7 mouse cellular contexts compared by ENCODE assay signal in genomic region chr8:80493523-80494345, GRCm38 (mm10). TPM values are rescaled to one million over a fixed set of nuclear protein-coding genes. Genes with fewer than 3 reads are reported as not detected.
DNase-seq lines count a peak whose midpoint lies in the region; ATAC-seq and TF ChIP-seq lines count a peak whose summit lies in the region.

TSS of gene Gypa (plus strand) at chr8:80493781.

- H3K4me1 ChIP-seq in thymus, adult 2 months (replicated peaks; ENCODE audit: control insufficient read depth, insufficient read depth, low read length), result peaks cover 4% of the 10 kb centered on the region
- peaks cover 48% of the 10 kb centered on the region for H3K4me1 ChIP-seq in erythroblast, embryonic 14.5 days (ENCODE audit: control insufficient read depth)
- H3K4me1 ChIP-seq in limb, embryonic 12.5 days (replicated peaks), result peaks cover 4% of the 10 kb centered on the region; the same call in 1 of the 2 replicates
- H3K4me1 ChIP-seq in neural tube, embryonic 15.5 days, result peaks cover 7% of the 10 kb centered on the region

- peak within 1 kb of the TSS; percentile 57 for H3K4me3 ChIP-seq in thymus, adult 2 months (ENCODE audit: control insufficient read depth, insufficient read depth, low read length)
- H3K4me3 ChIP-seq in erythroblast, embryonic 14.5 days (replicated peaks), result peak within 1 kb of the TSS; percentile 83
- peak within 1 kb of the TSS; percentile 53 for H3K4me3 ChIP-seq in limb, embryonic 12.5 days (replicated peaks)
- H3K4me3 ChIP-seq in neural tube, embryonic 15.5 days (replicated peaks), result peak within 1 kb of the TSS; percentile 47

- TF ChIP-seq POLR2A in thymus, adult 2 months (IDR thresholded peaks at IDR 0.05; ENCODE audit: control insufficient read depth, extremely low read depth, insufficient read depth, low read length, poor library complexity), result no peak

- no peak within 1 kb of the TSS for H3K27ac ChIP-seq in thymus, adult 2 months (ENCODE audit: control insufficient read depth, insufficient read depth, low read length)
- H3K27ac ChIP-seq in limb, embryonic 12.5 days, result 0 out of 2 replicates have a peak within 1 kb of the TSS, but pooled peaks have one; percentile 7
- peak within 1 kb of the TSS; percentile 45; the same call in 1 of the 2 replicates for H3K27ac ChIP-seq in neural tube, embryonic 15.5 days (replicated peaks)

- 47% methylated on average over 14 of the region's 14 CpGs for WGBS in thymus, adult 2 months
- WGBS in limb, embryonic 12.5 days, result 29% methylated on average over 14 of the region's 14 CpGs
- 25% methylated on average over 14 of the region's 14 CpGs for WGBS in neural tube, embryonic 15.5 days

- peak within 1 kb of the TSS; percentile 50 for H3K9ac ChIP-seq in limb, embryonic 12.5 days (replicated peaks)
- peak within 1 kb of the TSS; percentile 33 for H3K9ac ChIP-seq in neural tube, embryonic 15.5 days (replicated peaks)

- no peaks in the 10 kb centered on the region for H3K36me3 ChIP-seq in thymus, adult 2 months (ENCODE audit: control insufficient read depth, insufficient read depth, low read length)
- peaks cover 42% of the 10 kb centered on the region for H3K36me3 ChIP-seq in erythroblast, embryonic 14.5 days (ENCODE audit: control insufficient read depth)
- H3K36me3 ChIP-seq in limb, embryonic 12.5 days, result no peaks in the 10 kb centered on the region
- H3K36me3 ChIP-seq in neural tube, embryonic 15.5 days, result no peaks in the 10 kb centered on the region

- intact Hi-C loops in left cerebral cortex, postnatal 10 days (cut with DNase I), result loop anchor here (5.0 kb wide), 2 partner anchors 194 to 494 kb away; no protein-coding TSS in a partner anchor

- no peaks in the 10 kb centered on the region for H3K27me3 ChIP-seq in thymus, adult 2 months (ENCODE audit: control insufficient read depth, insufficient read depth, low read length)
- no peaks in the 10 kb centered on the region for H3K27me3 ChIP-seq in erythroblast, embryonic 14.5 days (ENCODE audit: control insufficient read depth)
- no peaks in the 10 kb centered on the region for H3K27me3 ChIP-seq in limb, embryonic 12.5 days
- H3K27me3 ChIP-seq in neural tube, embryonic 15.5 days (replicated peaks), result no peaks in the 10 kb centered on the region

- peak within 1 kb of the TSS; percentile 64 for H3K4me2 ChIP-seq in limb, embryonic 12.5 days
- H3K4me2 ChIP-seq in neural tube, embryonic 15.5 days, result peak within 1 kb of the TSS; percentile 83

- TF ChIP-seq CTCF in thymus, adult 2 months (IDR thresholded peaks at IDR 0.05; ENCODE audit: borderline replicate concordance, control insufficient read depth, extremely low read depth, insufficient read depth, low read length, poor library complexity), result no peak

- ATAC-seq in limb, embryonic 12.5 days (ENCODE audit: insufficient number of reproducible peaks, insufficient read depth, low FRiP score, low TSS enrichment, low read depth), result peak; percentile 48; the same call in 1 of the 2 replicates
- ATAC-seq in neural tube, embryonic 15.5 days (ENCODE audit: low FRiP score), result peak; percentile 68; the same call in 1 of the 2 replicates

- H3K9me3 ChIP-seq in erythroblast, embryonic 14.5 days (ENCODE audit: control insufficient read depth, low read length), result no peaks in the 10 kb centered on the region
- no peaks in the 10 kb centered on the region for H3K9me3 ChIP-seq in limb, embryonic 12.5 days
- H3K9me3 ChIP-seq in neural tube, embryonic 15.5 days (replicated peaks), result no peaks in the 10 kb centered on the region

- DNase-seq in thymus, adult 2 months, result peak; percentile 5
- no peak for DNase-seq in thymus, postnatal 14 days
- DNase-seq in left cerebral cortex, postnatal 10 days (ENCODE audit: extremely low spot score in 1 of 2, low spot score in 2 of 2), result no peak
- no peak for DNase-seq in adrenal gland, adult 2 months

RNA-seq across cellular contexts. Expression of gene Gypa, which starts in this region (rescaled TPM):
- 0.11 TPM in 1 of 2 replicates, not detected in the other for polyA plus RNA-seq in thymus, adult 2 months (2012; rRNA removed)
- 36.1 and 38.2 TPM in 2 replicates for polyA plus RNA-seq in erythroblast, embryonic 14.5 days (2012)
- 4.9 and 5.0 TPM in 2 replicates for polyA plus RNA-seq in limb, embryonic 12.5 days (2016; fragmentation: Nextera tagmentation; extraction: Ambion mirVana)
- polyA plus RNA-seq in neural tube, embryonic 15.5 days (2015; fragmentation: Nextera tagmentation; extraction: Ambion mirVana), result 2.7 and 3.9 TPM in 2 replicates
- under 1 TPM in 1 of 2 experiments, not detected in 1; 0.54 TPM for total RNA-seq in left cerebral cortex, postnatal 10 days (2021)
- total RNA-seq in adrenal gland, adult 2 months (2021), result not detected
- polyA plus RNA-seq in adrenal gland, adult 2 months (2012; rRNA removed), result not detected in 2 replicates

Comparison
In these comparisons a context has a peak if more than half of its experiments do, and no peak if none do; other contexts are left out.
1. Peak in DNase-seq and H3K4me3 ChIP-seq in thymus, adult 2 months; RNA of the gene not detected or under 1 TPM.